Mouse (Mus musculus): Measurements from ENCODE around the gene Irf2bp1. TPM values are rescaled to one million over a fixed set of nuclear protein-coding genes. Genes with fewer than 3 reads are reported as not detected.

Gene Irf2bp1
- total RNA-seq, 2 experiments from 2014 or later, result 52.7 to 56.3 TPM

GRCm38 (mm10) chr7:19022189-19022958, 18.5 kb downstream of the Irf2bp1 start:
- no peak overlapping the region for H3K27ac ChIP-seq
- no peak overlapping the region for H3K4me3 ChIP-seq
- no peak for TF ChIP-seq CTCF (conservative IDR thresholded peaks at IDR 0.05)
- DNase-seq (ENCODE audit: low spot score in 2 of 2), result no peak

- DNase-seq (ENCODE audit: low spot score in 2 of 2), result no peak
- H3K27ac ChIP-seq, result peak within 1 kb of the TSS; percentile 92
- TF ChIP-seq CTCF (conservative IDR thresholded peaks at IDR 0.05), result peak; percentile 67
- H3K4me3 ChIP-seq, result peak within 1 kb of the TSS; percentile 84
Measured at GRCm38 (mm10) chr7:19023357-19023814, 19.5 kb downstream of the Irf2bp1 start, which contains the start of gene Foxa3. TSS of gene Foxa3 (minus strand) at chr7:19023538.

GRCm38 (mm10) chr7:19024096-19024506, 20.3 kb downstream of the Irf2bp1 start, which contains the start of gene Sympk:
TSS of gene Sympk (plus strand) at chr7:19024377.
- DNase-seq (ENCODE audit: low spot score in 2 of 2), result peak; percentile 95 to 96
- Histone ChIP-seq H3K27ac (peak within 1 kb of the TSS; percentile 92), H3K4me3 (peak within 1 kb of the TSS; percentile 84)
- no peak for TF ChIP-seq CTCF (conservative IDR thresholded peaks at IDR 0.05)

GRCm38 (mm10) chr7:19024581-19025255, 20.9 kb downstream of the Irf2bp1 start:
- Histone ChIP-seq H3K4me3 (peak overlapping the region; percentile 84), H3K27ac (peak overlapping the region; percentile 92)
- TF ChIP-seq CTCF (conservative IDR thresholded peaks at IDR 0.05), result no peak
- DNase-seq (ENCODE audit: low spot score in 2 of 2), result no peak

- H3K27ac ChIP-seq, result no peak overlapping the region
- no peak overlapping the region for H3K4me3 ChIP-seq
- DNase-seq (ENCODE audit: low spot score in 2 of 2), result no peak
- no peak for TF ChIP-seq CTCF (conservative IDR thresholded peaks at IDR 0.05)
Measured at GRCm38 (mm10) chr7:19028067-19028466, 24.2 kb downstream of the Irf2bp1 start.

- H3K4me3 ChIP-seq, result no peak overlapping the region
- H3K27ac ChIP-seq, result no peak overlapping the region
- DNase-seq (ENCODE audit: low spot score in 2 of 2), result no peak
- TF ChIP-seq CTCF (conservative IDR thresholded peaks at IDR 0.05), result peak; percentile 81
Measured at GRCm38 (mm10) chr7:19029084-19029653, 25.3 kb downstream of the Irf2bp1 start.

GRCm38 (mm10) chr7:19031641-19032040, 27.8 kb downstream of the Irf2bp1 start:
- TF ChIP-seq CTCF (conservative IDR thresholded peaks at IDR 0.05), result no peak
- Histone ChIP-seq H3K27ac (no peak overlapping the region), H3K4me3 (no peak overlapping the region)
- DNase-seq (ENCODE audit: low spot score in 2 of 2), result no peak

- no peak for DNase-seq (ENCODE audit: low spot score in 2 of 2)
- Histone ChIP-seq H3K4me3 (no peak overlapping the region), H3K27ac (no peak overlapping the region)
- TF ChIP-seq CTCF (conservative IDR thresholded peaks at IDR 0.05), result no peak
Measured at GRCm38 (mm10) chr7:19044616-19045015, 40.8 kb downstream of the Irf2bp1 start.

- no peak overlapping the region for H3K4me3 ChIP-seq
Measured at GRCm38 (mm10) chr7:19046286-19047069, 42.6 kb downstream of the Irf2bp1 start.

GRCm38 (mm10) chr7:19048006-19048527, 44.2 kb downstream of the Irf2bp1 start:
- DNase-seq (ENCODE audit: low spot score in 2 of 2), result no peak
- Histone ChIP-seq H3K27ac (no peak overlapping the region), H3K4me3 (no peak overlapping the region)
- no peak for TF ChIP-seq CTCF (conservative IDR thresholded peaks at IDR 0.05)

More at GRCm38 (mm10) chr7:19046286-19047069, 42.6 kb downstream of the Irf2bp1 start:
- no peak overlapping the region for H3K27ac ChIP-seq
- no peak for TF ChIP-seq CTCF (conservative IDR thresholded peaks at IDR 0.05)
- DNase-seq (ENCODE audit: low spot score in 2 of 2), result no peak

GRCm38 (mm10) chr7:19049252-19049651, 45.4 kb downstream of the Irf2bp1 start:
- 0 out of 2 replicates have a peak overlapping the region, but pooled peaks have one; percentile 89 for H3K27ac ChIP-seq
- no peak for TF ChIP-seq CTCF (conservative IDR thresholded peaks at IDR 0.05)
- no peak overlapping the region for H3K4me3 ChIP-seq
- DNase-seq (ENCODE audit: low spot score in 2 of 2), result no peak

GRCm38 (mm10) chr7:19050172-19050571, 46.3 kb downstream of the Irf2bp1 start:
- Histone ChIP-seq H3K27ac (peak overlapping the region; percentile 89), H3K4me3 (no peak overlapping the region)
- DNase-seq (ENCODE audit: low spot score in 2 of 2), result no peak
- TF ChIP-seq CTCF (conservative IDR thresholded peaks at IDR 0.05), result no peak
